Mouse (Mus musculus) kidney, postnatal 0 days (tissue): ENCODE data around the gene Prss27. TPM values are rescaled to one million over a fixed set of nuclear protein-coding genes. Genes with fewer than 3 reads are reported as not detected.
A peak's percentile ranks its signal among the peaks of the same experiment; 100 is the strongest.

Experiments used
- ATAC-seq: fragments of 200-750 bp; cut with Nextera tagmentation; replicated peaks from 2 replicates; pipeline ENCODE4 v1.8.0; 2017; ENCODE audit warnings: low read depth, moderate number of reproducible peaks, moderate TSS enrichment, moderate library complexity; ENCODE audit not compliant: low FRiP score
- DNase-seq: peaks from one replicate; pipeline ENCODE4 v3.0.0-alpha.2; 2016; ENCODE audit warnings: low spot score
- H3K27ac ChIP-seq: fragments of 300-500 bp; sonication (generic); 2 replicates; pipeline ENCODE4 v1.5.1; 2014; ENCODE audit warnings: mild to moderate bottlenecking
- H3K27me3 ChIP-seq: fragments of 300-500 bp; sonication (generic); 2 replicates; pipeline ENCODE4 v1.6.1; 2014; ENCODE audit warnings: low read length, mixed read lengths; ENCODE audit not compliant: insufficient read depth
- H3K36me3 ChIP-seq: fragments of 300-500 bp; sonication (generic); 2 replicates; pipeline ENCODE4 v1.6.1; 2014; ENCODE audit warnings: low read length, mixed read lengths; ENCODE audit not compliant: insufficient read depth
- H3K4me1 ChIP-seq: fragments of 300-500 bp; sonication (generic); replicated peaks from 2 replicates; pipeline ENCODE4 v1.6.1; 2014; ENCODE audit warnings: antibody characterized with exemption, low read length, mixed read lengths; ENCODE audit not compliant: insufficient read depth
- H3K4me2 ChIP-seq: fragments of 300-500 bp; sonication (generic); 2 replicates; pipeline ENCODE4 v1.6.1; 2014; ENCODE audit warnings: mild to moderate bottlenecking, low read length, moderate library complexity, mixed read lengths
- H3K4me3 ChIP-seq: fragments of 300-500 bp; sonication (generic); replicated peaks from 2 replicates; pipeline ENCODE4 v1.5.1; 2014; ENCODE audit warnings: low read depth, low read length
- H3K9ac ChIP-seq: fragments of 300-500 bp; sonication (generic); 2 replicates; pipeline ENCODE4 v1.6.1; 2014; ENCODE audit warnings: low read depth, low read length
- H3K9me3 ChIP-seq: fragments of 300-500 bp; sonication (generic); replicated peaks from 2 replicates; pipeline ENCODE4 v1.6.1; 2016; ENCODE audit warnings: low read length, inconsistent platforms, mixed read lengths
- CTCF ChIP-seq: IDR thresholded peaks from 2 replicates; pipeline ENCODE4 v1.5.1; 2016; ENCODE audit warnings: antibody characterized with exemption, low read depth, mild to moderate bottlenecking, moderate library complexity
- WGBS: fragments of 180-500 bp; shearing (Covaris S2); extraction: QIAGEN DNeasy Blood & Tissue Kit; methylation state at CpG from one replicate; pipeline ENCODE4 v1.1.7; 2014; 5-methylcytosine and 5-hydroxymethylcytosine counted together
- polyA plus RNA-seq: library from polyadenylated mRNA; unstranded; fragments of >200 nt; fragmentation: Nextera tagmentation; extraction: Ambion mirVana; gene quantifications from 2 replicates; pipeline ENCODE4 v1.2.1, GENCODE M21; 2015

Gene Prss27
- polyA plus RNA-seq, 1 experiment from 2014 or later, result 0.78 TPM

DNA sequence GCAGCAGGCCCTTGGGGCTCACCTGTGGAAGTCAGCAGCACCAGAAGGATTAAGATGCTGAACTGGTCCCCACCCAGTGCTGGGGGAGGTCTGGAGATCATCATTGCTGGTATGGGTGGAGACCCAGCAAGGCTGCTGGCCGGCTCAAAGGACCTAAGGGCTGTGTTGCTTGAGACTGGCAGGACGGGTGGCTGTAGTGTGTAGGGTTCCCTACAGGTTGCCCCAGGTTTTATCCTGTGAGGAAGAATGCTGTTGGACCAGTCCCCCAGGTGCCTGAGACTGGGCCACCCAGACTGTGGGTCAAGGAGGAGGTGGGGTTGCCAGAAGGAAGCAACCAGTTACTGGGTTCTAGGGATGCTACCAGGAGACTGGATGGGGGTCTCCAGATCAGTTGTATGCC is 40.0 kb upstream of the Prss27 start, which contains the start of gene Prss22:
Gene Prss22 (minus strand): TSS at position 200 of the 400 bp plus-strand sequence.
- DNase-seq (no peak), ATAC-seq (no peak)
- WGBS, result 63% methylated on average over 2 of the region's 2 CpGs
- no peak within 1 kb of the TSS for H3K27ac ChIP-seq
- H3K4me1 ChIP-seq, result no peaks in the 10 kb centered on the region
- H3K4me2 ChIP-seq, result no peak within 1 kb of the TSS
- no peaks in the 10 kb centered on the region for H3K36me3 ChIP-seq
- no peak for TF ChIP-seq CTCF
- no peaks in the 10 kb centered on the region for H3K9me3 ChIP-seq
- no peaks in the 10 kb centered on the region for H3K27me3 ChIP-seq
- no peak within 1 kb of the TSS for H3K4me3 ChIP-seq
- no peak within 1 kb of the TSS for H3K9ac ChIP-seq

DNA sequence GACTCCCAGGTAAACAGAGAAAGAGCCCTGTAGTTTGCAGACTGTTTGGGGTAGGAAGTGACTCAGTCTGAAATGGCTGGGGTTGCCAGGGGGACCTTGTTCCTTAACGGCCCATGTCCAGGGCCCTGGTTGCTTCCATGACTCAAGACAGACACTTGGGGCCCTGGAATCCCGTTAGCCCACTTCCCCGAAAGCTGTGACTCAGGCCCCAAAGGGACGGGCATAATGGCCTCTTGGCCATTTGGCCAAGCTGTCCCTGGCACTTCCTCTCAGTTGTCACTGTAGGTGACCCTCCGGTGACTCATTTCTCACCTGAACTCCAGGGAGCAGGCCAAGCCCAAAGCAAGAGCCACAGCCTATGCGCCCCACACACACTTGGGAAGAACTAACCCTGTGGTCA is 39.6 kb upstream of the Prss27 start:
- 29% methylated on average over 6 of the region's 6 CpGs for WGBS
- H3K4me3 ChIP-seq, result no peak overlapping the region
- no peak for DNase-seq

DNA sequence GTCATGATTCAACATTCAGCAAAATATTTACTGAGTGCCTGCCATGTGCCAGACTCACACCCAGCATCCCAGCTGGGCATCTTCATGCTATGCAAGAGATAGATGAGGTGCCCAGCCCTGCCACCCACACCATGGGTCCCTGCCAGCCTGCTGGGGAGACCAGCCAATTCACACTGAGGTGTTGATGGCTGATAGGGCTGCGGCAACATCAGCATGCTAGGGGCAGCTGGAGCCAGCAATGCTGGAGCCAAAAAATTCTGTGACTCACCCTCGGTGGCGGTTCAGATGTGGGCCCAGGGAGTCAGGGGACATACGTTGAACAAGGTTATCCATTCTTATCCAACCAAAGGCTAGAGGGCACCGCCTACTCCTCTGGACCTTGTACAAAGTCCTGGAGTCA is 37.5 kb upstream of the Prss27 start:
- ATAC-seq, result no peak
- Histone ChIP-seq H3K9ac (no peak overlapping the region), H3K27ac (no peak overlapping the region), H3K9me3 (no peaks in the 10 kb centered on the region), H3K36me3 (no peaks in the 10 kb centered on the region), H3K27me3 (no peaks in the 10 kb centered on the region), H3K4me1 (no peaks in the 10 kb centered on the region), H3K4me2 (no peak overlapping the region), H3K4me3 (no peak overlapping the region)
- no peak for DNase-seq
- WGBS, result 41% methylated on average over 5 of the region's 5 CpGs
- TF ChIP-seq CTCF, result no peak

More for the DNA sequence above, 39.6 kb upstream of the Prss27 start:
- Histone ChIP-seq H3K9ac (no peak overlapping the region), H3K36me3 (no peaks in the 10 kb centered on the region), H3K4me2 (no peak overlapping the region), H3K27ac (no peak overlapping the region), H3K27me3 (no peaks in the 10 kb centered on the region), H3K9me3 (no peaks in the 10 kb centered on the region), H3K4me1 (no peaks in the 10 kb centered on the region)
- ATAC-seq, result no peak
- TF ChIP-seq CTCF, result no peak

DNA sequence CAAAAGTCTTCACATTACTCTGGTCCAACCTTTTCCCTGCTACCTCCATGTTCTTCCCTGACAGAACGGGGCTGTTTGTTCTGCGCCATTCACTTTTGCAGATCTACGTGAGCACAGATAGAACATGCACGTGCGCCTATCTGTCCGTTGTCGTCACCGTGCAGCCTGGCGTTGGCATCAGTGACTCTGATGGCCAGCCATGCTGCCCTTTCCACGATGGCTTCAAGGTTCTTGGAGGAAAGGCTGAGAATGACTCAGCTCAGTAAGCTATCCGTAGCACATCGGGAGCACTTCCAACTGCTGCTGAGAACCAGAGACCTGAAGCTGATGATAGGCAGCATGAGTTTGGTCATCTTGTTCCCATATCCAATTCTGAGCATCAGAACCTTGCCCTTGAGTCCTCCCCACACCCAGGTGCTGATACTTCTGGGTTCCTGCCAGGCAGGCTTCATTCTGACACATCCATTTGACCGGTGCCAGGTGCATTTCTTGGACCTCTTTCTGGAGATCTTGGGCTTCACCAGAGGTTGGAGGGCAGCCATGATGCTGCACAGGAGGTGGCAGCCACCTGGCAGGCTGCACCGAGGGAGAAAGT is 33.8 kb upstream of the Prss27 start:
- Histone ChIP-seq H3K4me2 (no peak overlapping the region), H3K27ac (no peak overlapping the region), H3K4me1 (no peaks in the 10 kb centered on the region), H3K9me3 (no peaks in the 10 kb centered on the region), H3K27me3 (no peaks in the 10 kb centered on the region), H3K4me3 (no peak overlapping the region), H3K36me3 (no peaks in the 10 kb centered on the region), H3K9ac (no peak overlapping the region)
- WGBS, result 92% methylated on average over 14 of the region's 14 CpGs
- TF ChIP-seq CTCF, result no peak
- DNase-seq, result no peak
- ATAC-seq, result no peak

DNA sequence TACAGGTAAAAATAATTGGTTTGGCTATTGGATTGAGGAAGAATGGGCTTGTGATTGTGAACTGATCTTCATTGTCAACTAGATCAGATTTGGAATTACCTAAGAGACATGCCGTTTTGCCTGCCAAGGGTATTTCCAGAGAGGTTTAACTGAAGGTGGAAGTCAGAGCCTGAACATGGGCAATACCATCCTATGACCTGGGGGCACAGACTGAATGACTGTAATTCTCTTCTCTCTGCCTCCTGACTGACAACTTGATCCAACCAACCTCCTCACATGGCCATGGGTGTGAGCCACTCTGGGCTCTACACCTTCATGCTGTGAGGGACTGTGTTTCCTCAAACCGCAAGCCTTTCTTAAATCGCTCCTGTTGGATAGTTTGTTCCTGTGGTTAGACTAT is 32.9 kb upstream of the Prss27 start:
- TF ChIP-seq CTCF, result no peak
- Histone ChIP-seq H3K36me3 (no peaks in the 10 kb centered on the region), H3K9me3 (no peaks in the 10 kb centered on the region), H3K27me3 (no peaks in the 10 kb centered on the region), H3K4me1 (no peaks in the 10 kb centered on the region), H3K27ac (no peak overlapping the region), H3K9ac (no peak overlapping the region), H3K4me3 (no peak overlapping the region), H3K4me2 (no peak overlapping the region)
- ATAC-seq, result no peak
- 94% methylated on average over 3 of the region's 3 CpGs for whole genome bisulfite sequencing
- no peak for DNase-seq

DNA sequence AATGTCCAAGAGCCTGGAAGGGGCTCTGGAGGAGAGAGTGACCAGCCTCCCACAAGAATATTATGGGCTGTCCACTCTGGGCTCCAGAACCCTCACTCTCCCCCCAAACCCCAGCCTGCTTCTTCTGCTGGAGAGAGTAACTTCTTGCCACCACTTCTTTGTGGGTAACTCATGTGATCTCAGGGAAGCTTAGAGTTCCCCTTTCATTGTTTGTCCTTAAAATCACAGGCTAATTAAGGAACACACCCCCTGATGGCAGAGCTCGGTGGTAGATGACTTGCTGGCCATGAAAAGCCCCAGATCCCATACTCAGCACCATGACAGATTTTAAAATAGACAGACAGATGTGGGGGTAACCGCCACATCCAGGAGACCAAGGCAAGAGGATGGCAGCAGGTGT is 31.0 kb upstream of the Prss27 start:
- no peak overlapping the region for H3K9ac ChIP-seq
- no peaks in the 10 kb centered on the region for H3K4me1 ChIP-seq
- DNase-seq (no peak), ATAC-seq (no peak)
- no peak overlapping the region for H3K27ac ChIP-seq
- WGBS, result 48% methylated on average over 2 of the region's 2 CpGs
- no peak overlapping the region for H3K4me2 ChIP-seq
- no peaks in the 10 kb centered on the region for H3K27me3 ChIP-seq
- no peak for TF ChIP-seq CTCF
- H3K9me3 ChIP-seq, result no peaks in the 10 kb centered on the region
- no peak overlapping the region for H3K4me3 ChIP-seq
- no peaks in the 10 kb centered on the region for H3K36me3 ChIP-seq

DNA sequence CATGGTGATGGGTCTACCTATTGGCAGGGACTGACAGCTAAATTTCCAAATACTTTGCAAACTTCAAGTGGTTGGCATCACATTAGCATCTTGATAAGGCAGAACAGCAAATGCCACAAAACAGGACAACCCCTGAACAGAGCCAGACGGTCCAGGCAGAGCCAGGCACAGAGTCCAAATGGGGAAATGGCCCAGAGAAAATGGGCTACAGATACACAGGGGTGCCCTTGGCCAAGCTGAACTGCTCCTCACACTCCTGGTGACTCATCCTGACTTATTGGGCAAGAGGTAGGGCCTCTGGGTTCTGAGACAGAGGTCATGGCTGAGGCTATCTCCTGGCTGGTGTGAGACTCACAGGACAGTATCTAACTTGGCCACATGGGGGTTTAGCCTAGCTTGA is 30.6 kb upstream of the Prss27 start:
- WGBS, result 69% methylated on average over 1 of the region's 1 CpGs
- ATAC-seq, result 0 out of 2 replicates have a peak, but pooled peaks have one; percentile 33

More for the DNA sequence above, 30.6 kb upstream of the Prss27 start:
- Histone ChIP-seq H3K9ac (no peak overlapping the region), H3K4me3 (no peak overlapping the region), H3K9me3 (no peaks in the 10 kb centered on the region), H3K36me3 (no peaks in the 10 kb centered on the region), H3K27ac (no peak overlapping the region), H3K4me2 (no peak overlapping the region), H3K4me1 (no peaks in the 10 kb centered on the region), H3K27me3 (no peaks in the 10 kb centered on the region)
- no peak for DNase-seq
- no peak for TF ChIP-seq CTCF
